Mouse (Mus musculus) regulatory T cell (primary cell): ENCODE measurements around the gene Gm17467.
"Not testable (repeated sequence)": the region's sequence is repeated elsewhere in the genome, so short reads cannot be mapped to it uniquely, and the experiment has no call there.

Source experiments
- in situ Hi-C: fragments of 300-600 bp; cut with MboI, MseI; formaldehyde crosslinking; loops from one replicate; pipeline ENCODE4 v1.15.1; 2025; ENCODE audit warnings: high pct_unique_total_duplicates

Gene Gm17467

GRCm38 (mm10) chrX:123704691-123705090, at the start of gene Gm17467:
Gm17467 (minus strand) TSS chrX:123704791.
- in situ Hi-C loops = not testable (repeated sequence)
